In genomic region chr7:29061522-29062037, GRCm38 (mm10) we compare ENCODE assay signal across 8 mouse cellular contexts.
A peak's percentile ranks its signal among the peaks of the same experiment; 100 is the strongest.
DNase-seq lines count a peak whose midpoint lies in the region; ATAC-seq and TF ChIP-seq lines count a peak whose summit lies in the region.

No protein-coding gene starts in this region.

- H3K4me1 ChIP-seq in lung, adult 2 months (ENCODE audit: control insufficient read depth, insufficient read depth, low read length), result no peaks in the 10 kb centered on the region
- H3K4me1 ChIP-seq in liver, embryonic 11.5 days (replicated peaks; ENCODE audit: control insufficient read depth, insufficient read depth, low read length), result no peaks in the 10 kb centered on the region

- H3K4me3 ChIP-seq in lung, adult 2 months (replicated peaks; ENCODE audit: extremely low read depth, low read depth, low read length), result no peak overlapping the region
- no peak overlapping the region for H3K4me3 ChIP-seq in liver, embryonic 11.5 days (ENCODE audit: low read depth, low read length)

- H3K9ac ChIP-seq in liver, embryonic 11.5 days (ENCODE audit: low read depth, low read length), result no peak overlapping the region

- H3K36me3 ChIP-seq in liver, embryonic 11.5 days (ENCODE audit: control insufficient read depth, insufficient read depth, low read length), result no peaks in the 10 kb centered on the region

- TF ChIP-seq CTCF in lung, adult 2 months (IDR thresholded peaks at IDR 0.05; ENCODE audit: insufficient read depth, low read length), result peak; percentile 44

- DNase-seq in lung, adult 2 months, result peak; percentile 14
- DNase-seq in lung, postnatal 25 days (ENCODE audit: low spot score), result no peak
- peak; percentile 70 for DNase-seq in embryo, embryonic 10 days (ENCODE audit: low spot score)
- peak; percentile 8 to 37 for DNase-seq in heart, postnatal 10 days
- DNase-seq in liver, embryonic 11.5 days (ENCODE audit: low spot score), result no peak
- DNase-seq in retina, embryonic 14.5 days (ENCODE audit: low spot score), result peak; percentile 69
- no peak for DNase-seq in B cell, adult 2 months
- no peak for DNase-seq in yolk sac, embryonic 10.5 days (ENCODE audit: low spot score)

- no peak for TF ChIP-seq POLR2A in lung, adult 2 months (IDR thresholded peaks at IDR 0.05; ENCODE audit: borderline replicate concordance, extremely low read depth, low read depth, low read length)

- H3K27me3 ChIP-seq in liver, embryonic 11.5 days (replicated peaks; ENCODE audit: control insufficient read depth, insufficient read depth, low read length), result peaks cover 5% of the 10 kb centered on the region; the same call in 1 of the 2 replicates

- H3K9me3 ChIP-seq in liver, embryonic 11.5 days (ENCODE audit: control insufficient read depth, low read length), result no peaks in the 10 kb centered on the region

- H3K27ac ChIP-seq in liver, embryonic 11.5 days (ENCODE audit: low read depth, low read length), result no peak overlapping the region

- intact Hi-C loops in heart, postnatal 10 days (cut with DNase I), result no loop called here

- H3K4me2 ChIP-seq in liver, embryonic 11.5 days, result peak overlapping the region; percentile 40; the same call in 1 of the 2 replicates

- no peak for ATAC-seq in liver, embryonic 11.5 days (replicated peaks; ENCODE audit: low FRiP score)

- WGBS in lung, adult 2 months, result 12% methylated on average over 19 of the region's 19 CpGs
- WGBS in liver, embryonic 11.5 days, result 11% methylated on average over 19 of the region's 19 CpGs

Comparison
In these comparisons a context has a peak if more than half of its experiments do, and no peak if none do; other contexts are left out.
1. DNase-seq: peak in lung, adult 2 months (single experiment), embryo, embryonic 10 days (single experiment), heart, postnatal 10 days (2 of 2) and retina, embryonic 14.5 days (single experiment); none in lung, postnatal 25 days (single experiment), liver, embryonic 11.5 days (single experiment), B cell, adult 2 months (0 of 2) and yolk sac, embryonic 10.5 days (single experiment).